Mouse (Mus musculus) small intestine, adult 2 months (tissue): Measurements from ENCODE around the gene Smyd2. TPM values are rescaled to one million over a fixed set of nuclear protein-coding genes. Genes with fewer than 3 reads are reported as not detected.

Source experiments
- H3K27ac ChIP-seq: fragments of 200-500 bp; 2 replicates; pipeline ENCODE4 v1.5.1; 2012; ENCODE audit warnings: low read depth, low read length, control low read depth, inconsistent platforms; ENCODE audit not compliant: insufficient read depth
- H3K27me3 ChIP-seq: fragments of 200-500 bp; 2 replicates; pipeline ENCODE4 v1.6.1; 2012; ENCODE audit warnings: mild to moderate bottlenecking, moderate library complexity, low read length, inconsistent platforms; ENCODE audit not compliant: control insufficient read depth, insufficient read depth
- H3K36me3 ChIP-seq: fragments of 200-500 bp; 2 replicates; pipeline ENCODE4 v1.6.1; 2012; ENCODE audit warnings: mild to moderate bottlenecking, low read length, control low read depth, inconsistent platforms; ENCODE audit not compliant: control insufficient read depth, insufficient read depth
- H3K4me1 ChIP-seq: fragments of 200-500 bp; 2 replicates; pipeline ENCODE4 v1.6.1; 2012; ENCODE audit warnings: low read length, inconsistent platforms, mixed read lengths; ENCODE audit not compliant: control insufficient read depth, insufficient read depth, insufficient read length
- H3K4me3 ChIP-seq: fragments of 200-500 bp; 2 replicates; pipeline ENCODE4 v1.5.1; 2012; ENCODE audit warnings: low read depth, mild to moderate bottlenecking, control low read depth, inconsistent platforms, low read length, moderate library complexity
- CTCF ChIP-seq: fragments of 200-500 bp; IDR thresholded peaks from 2 replicates; pipeline ENCODE4 v1.5.1; 2012; ENCODE audit warnings: low read depth, mild to moderate bottlenecking, control low read depth, inconsistent platforms, low read length, moderate library complexity, mixed read lengths; ENCODE audit not compliant: insufficient replicate concordance, insufficient read length; ENCODE audit errors: extremely low read depth
- POLR2A ChIP-seq: fragments of 200-500 bp; IDR thresholded peaks from 2 replicates; pipeline ENCODE4 v1.6.1; 2012; ENCODE audit warnings: low read depth, mild to moderate bottlenecking, control low read depth, inconsistent platforms, low read length, moderate library complexity
- WGBS: fragments of 180-500 bp; shearing (Covaris S2); methylation state at CpG from one replicate; pipeline ENCODE4 v1.1.7; 2018; 5-methylcytosine and 5-hydroxymethylcytosine counted together
- polyA plus RNA-seq: library from polyadenylated mRNA; depleted of rRNA; stranded (reverse); fragments of >200 nt; gene quantifications from 2 replicates; pipeline ENCODE4 v1.2.3, GENCODE M21; 2012

The Smyd2 gene
- polyA plus RNA-seq, 1 experiment, result 27.0 TPM

- Histone ChIP-seq H3K27ac (no peak overlapping the region), H3K27me3 (no peaks in the 10 kb centered on the region), H3K4me1 (no peaks in the 10 kb centered on the region), H3K36me3 (no peaks in the 10 kb centered on the region), H3K4me3 (no peak overlapping the region)
- WGBS, result 48% methylated on average over 8 of the region's 8 CpGs
- no peak for TF ChIP-seq CTCF
- TF ChIP-seq POLR2A, result no peak
These were observed 24.0 kb upstream of the Smyd2 start for GRCm38 (mm10) chr1:189946126-189946525.

DNA sequence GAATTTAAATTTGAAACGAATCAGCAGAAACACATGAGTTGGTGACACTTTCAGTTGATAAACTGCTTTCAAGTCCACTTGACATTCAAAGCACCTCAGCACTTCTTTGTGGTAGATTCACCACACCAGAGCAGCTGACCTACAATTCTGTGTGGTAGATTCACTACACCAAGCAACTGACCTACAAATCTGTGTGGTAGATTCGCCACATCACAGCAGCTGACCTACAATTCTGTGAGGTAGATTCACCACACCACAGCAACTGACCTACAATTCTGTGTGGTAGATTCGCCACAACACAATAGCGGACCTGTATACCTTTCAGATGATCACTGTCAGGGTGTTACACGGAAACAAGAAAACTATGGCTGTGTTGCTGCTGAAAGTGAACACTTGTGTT, 19.6 kb upstream of the Smyd2 start:
- Histone ChIP-seq H3K36me3 (no peaks in the 10 kb centered on the region), H3K4me1 (no peaks in the 10 kb centered on the region), H3K27ac (no peak overlapping the region), H3K4me3 (no peak overlapping the region), H3K27me3 (peaks cover 2% of the 10 kb centered on the region; the same call in 1 of the 2 replicates)
- 86% methylated on average over 5 of the region's 5 CpGs for WGBS
- TF ChIP-seq POLR2A, result no peak
- no peak for TF ChIP-seq CTCF

- Histone ChIP-seq H3K36me3 (no peaks in the 10 kb centered on the region), H3K27ac (no peak overlapping the region), H3K27me3 (peaks cover 2% of the 10 kb centered on the region; the same call in 1 of the 2 replicates), H3K4me3 (no peak overlapping the region), H3K4me1 (no peaks in the 10 kb centered on the region)
- WGBS, result 34% methylated on average over 10 of the region's 10 CpGs
- TF ChIP-seq POLR2A (no peak), CTCF (no peak)
These were observed 14.4 kb upstream of the Smyd2 start for GRCm38 (mm10) chr1:189936436-189937105.

- Histone ChIP-seq H3K36me3 (no peaks in the 10 kb centered on the region), H3K4me1 (no peaks in the 10 kb centered on the region), H3K27ac (no peak overlapping the region), H3K27me3 (peaks cover 2% of the 10 kb centered on the region; the same call in 1 of the 2 replicates), H3K4me3 (no peak overlapping the region)
- no peak for TF ChIP-seq CTCF
- 53% methylated on average over 9 of the region's 9 CpGs for WGBS
These were observed 11.5 kb upstream of the Smyd2 start for GRCm38 (mm10) chr1:189933480-189934202.

DNA sequence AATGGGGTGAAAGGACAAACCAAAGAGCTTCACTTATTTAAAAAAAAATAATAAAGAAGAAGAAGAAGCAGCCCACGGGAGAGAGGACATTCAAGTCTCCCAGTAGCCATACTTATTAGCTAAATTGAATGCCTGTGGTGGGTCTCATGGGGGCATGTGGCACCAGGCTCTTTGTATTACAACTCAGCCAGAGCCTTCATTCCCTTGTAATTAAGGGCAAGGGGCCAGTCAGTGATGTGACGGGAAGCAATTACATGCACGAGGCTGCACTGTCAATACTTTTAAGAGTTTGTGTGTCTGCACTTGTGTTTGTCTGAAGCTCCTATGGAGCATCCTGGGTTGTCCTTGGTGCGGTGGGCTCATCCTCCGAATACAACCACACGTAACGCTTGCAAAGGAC, 10.8 kb upstream of the Smyd2 start:
- peaks cover 2% of the 10 kb centered on the region; the same call in 1 of the 2 replicates for H3K27me3 ChIP-seq
- no peak overlapping the region for H3K27ac ChIP-seq
- 86% methylated on average over 7 of the region's 7 CpGs for WGBS
- TF ChIP-seq CTCF (no peak), POLR2A (no peak)
- H3K4me1 ChIP-seq, result no peaks in the 10 kb centered on the region
- H3K36me3 ChIP-seq, result no peaks in the 10 kb centered on the region
- no peak overlapping the region for H3K4me3 ChIP-seq

- Histone ChIP-seq H3K27me3 (no peaks in the 10 kb centered on the region), H3K27ac (no peak overlapping the region), H3K4me1 (no peaks in the 10 kb centered on the region), H3K36me3 (no peaks in the 10 kb centered on the region), H3K4me3 (no peak overlapping the region)
- TF ChIP-seq POLR2A (no peak), CTCF (no peak)
- WGBS, result 90% methylated on average over 12 of the region's 12 CpGs
These were observed 10.0 kb upstream of the Smyd2 start for GRCm38 (mm10) chr1:189932190-189932589.

- no peaks in the 10 kb centered on the region for H3K27me3 ChIP-seq
- H3K36me3 ChIP-seq, result no peaks in the 10 kb centered on the region
- 34% methylated on average over 4 of the region's 4 CpGs for WGBS
- H3K27ac ChIP-seq, result no peak overlapping the region
- no peaks in the 10 kb centered on the region for H3K4me1 ChIP-seq
- TF ChIP-seq POLR2A, result no peak
- no peak for TF ChIP-seq CTCF
- H3K4me3 ChIP-seq, result no peak overlapping the region
These were observed 7.7 kb upstream of the Smyd2 start for GRCm38 (mm10) chr1:189929896-189930295.
